Mouse (Mus musculus) lung, embryonic 15.5 days (tissue): Measurements from ENCODE around the gene Fxyd4. TPM values are rescaled to one million over a fixed set of nuclear protein-coding genes. Genes with fewer than 3 reads are reported as not detected.

Experiments used
- ATAC-seq: fragments of 200-750 bp; cut with Nextera tagmentation; 2 replicates; pipeline ENCODE4 v1.8.0; 2017; ENCODE audit warnings: moderate number of reproducible peaks, borderline replicate concordance; ENCODE audit not compliant: low FRiP score, low TSS enrichment; ENCODE audit errors: extremely low read depth
- H3K27ac ChIP-seq: fragments of 300-500 bp; sonication (generic); 2 replicates; pipeline ENCODE4 v1.5.1; 2015; ENCODE audit warnings: moderate library complexity, mild to moderate bottlenecking, inconsistent platforms
- H3K27me3 ChIP-seq: fragments of 300-500 bp; sonication (generic); 2 replicates; pipeline ENCODE4 v1.6.1; 2015; ENCODE audit warnings: inconsistent platforms
- H3K36me3 ChIP-seq: fragments of 300-500 bp; sonication (generic); 2 replicates; pipeline ENCODE4 v1.6.1; 2015; ENCODE audit warnings: inconsistent platforms
- H3K4me1 ChIP-seq: fragments of 300-500 bp; sonication (generic); 2 replicates; pipeline ENCODE4 v1.6.1; 2015; ENCODE audit warnings: inconsistent platforms
- H3K4me2 ChIP-seq: fragments of 300-500 bp; sonication (generic); 2 replicates; pipeline ENCODE4 v1.6.1; 2015; ENCODE audit warnings: inconsistent platforms, mild to moderate bottlenecking, moderate library complexity
- H3K4me3 ChIP-seq: fragments of 300-500 bp; sonication (generic); 2 replicates; pipeline ENCODE4 v1.5.1; 2015; ENCODE audit warnings: mild to moderate bottlenecking, inconsistent platforms
- H3K9ac ChIP-seq: fragments of 300-500 bp; sonication (generic); 2 replicates; pipeline ENCODE4 v1.6.1; 2015; ENCODE audit warnings: inconsistent platforms
- H3K9me3 ChIP-seq: fragments of 300-500 bp; sonication (generic); 2 replicates; pipeline ENCODE4 v1.6.1; 2016; ENCODE audit warnings: inconsistent platforms
- WGBS: fragments of 180-500 bp; shearing (Covaris S2); methylation state at CpG from one replicate; pipeline ENCODE4 v1.1.7; 2015; 5-methylcytosine and 5-hydroxymethylcytosine counted together
- polyA plus RNA-seq: library from polyadenylated mRNA; unstranded; fragments of >200 nt; fragmentation: Nextera tagmentation; extraction: Ambion mirVana; gene quantifications from 2 replicates; pipeline ENCODE4 v1.2.1, GENCODE M21; 2015

Gene Fxyd4
- polyA plus RNA-seq, 1 experiment from 2014 or later: 5.2 TPM

DNA sequence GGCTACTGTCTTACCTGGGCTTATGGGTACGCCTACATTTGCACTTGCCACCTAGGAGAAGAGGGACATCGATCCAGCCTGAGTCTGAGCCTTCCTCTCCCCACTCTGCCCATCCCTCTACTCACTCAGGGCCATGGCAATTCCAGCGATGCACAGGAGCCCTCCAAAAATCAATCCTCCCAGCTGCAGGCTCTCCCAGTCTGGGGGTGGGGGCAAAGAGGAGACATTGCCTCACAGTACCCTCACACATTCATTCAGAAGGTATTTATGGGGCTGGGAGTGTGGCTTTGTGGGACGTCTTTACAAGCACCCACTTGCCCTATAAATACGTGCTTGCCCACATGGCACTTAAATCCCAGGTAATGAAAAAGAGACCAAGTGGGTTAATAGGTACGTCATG, 3.2 kb downstream of the Fxyd4 start:
- Histone ChIP-seq H3K27ac (no peak overlapping the region), H3K9me3 (no peaks in the 10 kb centered on the region), H3K4me1 (peaks cover 5% of the 10 kb centered on the region; the same call in 1 of the 2 replicates), H3K4me3 (no peak overlapping the region), H3K27me3 (no peaks in the 10 kb centered on the region), H3K36me3 (peaks cover 8% of the 10 kb centered on the region), H3K9ac (no peak overlapping the region), H3K4me2 (no peak overlapping the region)
- no peak for ATAC-seq
- 87% methylated on average over 6 of the region's 6 CpGs for WGBS

DNA sequence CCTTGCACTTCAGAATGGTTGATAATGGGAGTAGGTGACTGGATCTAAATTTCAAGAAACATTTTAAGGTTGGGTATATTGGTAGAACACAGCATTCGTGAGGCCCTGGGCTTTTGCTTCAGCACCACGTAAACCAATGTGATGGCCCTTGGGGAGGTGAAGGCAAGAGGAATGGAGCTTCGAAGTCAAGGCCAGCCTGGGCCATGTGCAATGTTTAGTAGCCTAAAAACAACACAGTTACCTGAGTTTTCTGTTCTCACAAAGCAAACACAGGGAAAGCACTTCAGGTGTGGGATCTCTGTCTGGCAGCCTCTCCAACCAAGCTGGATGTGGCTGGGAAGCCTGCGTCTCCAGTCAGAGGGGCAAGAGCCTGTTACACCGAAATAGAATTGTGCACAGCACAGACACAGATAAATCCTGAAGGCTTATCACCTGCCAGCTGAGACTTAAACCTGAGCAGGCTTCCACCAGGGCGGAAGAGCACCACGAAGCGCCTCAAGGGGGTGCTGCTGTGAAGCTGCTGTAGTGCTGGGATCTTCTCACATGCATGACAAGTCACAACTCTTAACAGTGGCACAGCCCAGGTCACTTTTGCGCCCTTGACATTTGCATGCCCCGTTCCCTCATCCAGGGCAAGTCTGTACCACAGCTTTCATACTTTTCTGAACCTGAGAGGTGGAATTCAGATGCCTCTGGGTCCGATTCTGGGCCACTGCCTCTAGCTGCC, 5.0 kb downstream of the Fxyd4 start:
- no peaks in the 10 kb centered on the region for H3K27me3 ChIP-seq
- peaks cover 24% of the 10 kb centered on the region for H3K36me3 ChIP-seq
- H3K9ac ChIP-seq: no peak overlapping the region
- ATAC-seq: no peak
- 45% methylated on average over 11 of the region's 11 CpGs for WGBS
- no peak overlapping the region for H3K27ac ChIP-seq
- no peaks in the 10 kb centered on the region for H3K9me3 ChIP-seq
- H3K4me1 ChIP-seq: peaks cover 5% of the 10 kb centered on the region; the same call in 1 of the 2 replicates
- no peak overlapping the region for H3K4me2 ChIP-seq
- no peak overlapping the region for H3K4me3 ChIP-seq

DNA sequence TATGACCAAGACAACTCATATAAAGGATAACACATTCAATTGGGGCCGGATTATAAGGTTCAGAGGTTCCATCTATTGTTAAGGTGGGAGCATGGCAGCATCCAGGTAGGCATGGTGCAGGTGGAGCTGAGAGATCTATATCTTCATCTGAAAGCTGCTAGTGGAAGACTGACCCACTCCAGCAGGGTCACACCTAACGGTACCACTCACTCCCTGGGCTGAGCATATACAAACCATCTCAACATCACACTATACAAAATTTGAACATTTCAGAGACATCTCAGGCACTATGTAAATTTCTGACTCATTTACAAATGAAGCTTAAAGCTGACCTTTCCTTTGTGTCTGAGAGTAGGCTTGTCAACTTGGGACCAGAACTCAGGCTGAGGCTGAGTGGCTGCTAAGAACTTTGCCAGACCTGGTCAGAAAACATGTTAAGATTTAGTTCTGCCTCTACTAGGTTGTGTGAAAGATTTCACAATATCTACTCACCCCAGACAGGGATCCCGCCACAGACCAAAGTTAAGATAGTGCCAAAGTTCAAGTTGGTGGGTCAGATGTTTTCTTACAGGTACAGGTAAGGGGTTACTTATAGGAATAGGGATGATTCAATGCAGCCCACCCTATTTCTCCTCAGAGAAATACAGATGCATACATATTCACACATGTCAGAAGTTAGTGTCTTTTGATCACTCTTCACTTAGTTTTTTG, 7.4 kb downstream of the Fxyd4 start:
- H3K27ac ChIP-seq: no peak overlapping the region
- no peaks in the 10 kb centered on the region for H3K9me3 ChIP-seq
- peaks cover 41% of the 10 kb centered on the region for H3K36me3 ChIP-seq
- no peak overlapping the region for H3K4me2 ChIP-seq
- WGBS: 82% methylated on average over 3 of the region's 3 CpGs
- H3K27me3 ChIP-seq: no peaks in the 10 kb centered on the region
- no peak for ATAC-seq
- no peak overlapping the region for H3K4me3 ChIP-seq
- H3K9ac ChIP-seq: no peak overlapping the region
- no peaks in the 10 kb centered on the region for H3K4me1 ChIP-seq

DNA sequence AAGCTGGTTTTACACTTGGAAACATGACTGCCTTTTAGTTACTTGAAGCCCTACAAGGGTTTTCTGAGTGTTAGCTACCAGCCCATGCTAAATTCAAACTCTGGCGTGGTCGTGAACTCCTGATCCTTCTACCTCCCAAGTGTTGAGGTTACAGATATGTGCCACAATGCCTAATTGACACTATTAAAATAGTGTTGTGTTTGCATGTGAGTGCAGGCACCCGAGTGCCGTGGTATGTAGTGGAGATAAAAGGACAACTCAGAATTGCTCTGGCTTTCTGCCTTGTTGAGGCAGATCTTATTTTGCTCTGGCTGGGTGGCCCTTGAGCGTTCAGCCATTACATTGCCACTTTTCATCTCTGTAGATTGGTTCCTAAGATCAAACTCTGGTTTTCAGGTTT, 8.7 kb downstream of the Fxyd4 start:
- Histone ChIP-seq H3K9me3 (no peaks in the 10 kb centered on the region), H3K4me1 (no peaks in the 10 kb centered on the region), H3K9ac (no peak overlapping the region), H3K27ac (no peak overlapping the region), H3K4me3 (no peak overlapping the region), H3K36me3 (peaks cover 41% of the 10 kb centered on the region), H3K4me2 (no peak overlapping the region), H3K27me3 (no peaks in the 10 kb centered on the region)
- WGBS: 83% methylated on average over 5 of the region's 5 CpGs
- ATAC-seq: no peak

DNA sequence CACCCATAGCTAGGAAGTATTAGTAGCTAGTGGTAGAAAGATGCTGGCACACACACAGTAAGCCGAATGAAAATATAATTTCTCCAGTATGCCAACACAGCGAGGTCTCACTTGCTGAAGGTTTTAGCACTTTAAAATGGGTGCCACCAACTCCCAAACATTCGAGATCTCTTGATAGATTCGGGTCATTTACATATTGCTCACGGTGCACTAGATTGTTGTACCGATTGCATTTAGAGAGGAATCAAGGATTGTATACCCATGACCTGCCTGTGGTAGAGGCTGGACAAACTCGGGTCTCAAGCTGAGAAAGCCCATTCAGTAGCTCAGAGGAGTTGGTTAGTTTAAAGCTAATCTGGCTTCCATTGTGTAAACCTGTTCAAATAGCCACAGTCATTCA, 9.5 kb downstream of the Fxyd4 start:
- no peaks in the 10 kb centered on the region for H3K9me3 ChIP-seq
- H3K4me1 ChIP-seq: no peaks in the 10 kb centered on the region
- H3K9ac ChIP-seq: no peak overlapping the region
- no peak overlapping the region for H3K4me2 ChIP-seq
- H3K36me3 ChIP-seq: peaks cover 45% of the 10 kb centered on the region
- no peak overlapping the region for H3K4me3 ChIP-seq
- no peak for ATAC-seq
- H3K27ac ChIP-seq: no peak overlapping the region
- H3K27me3 ChIP-seq: no peaks in the 10 kb centered on the region
- 89% methylated on average over 7 of the region's 7 CpGs for WGBS

DNA sequence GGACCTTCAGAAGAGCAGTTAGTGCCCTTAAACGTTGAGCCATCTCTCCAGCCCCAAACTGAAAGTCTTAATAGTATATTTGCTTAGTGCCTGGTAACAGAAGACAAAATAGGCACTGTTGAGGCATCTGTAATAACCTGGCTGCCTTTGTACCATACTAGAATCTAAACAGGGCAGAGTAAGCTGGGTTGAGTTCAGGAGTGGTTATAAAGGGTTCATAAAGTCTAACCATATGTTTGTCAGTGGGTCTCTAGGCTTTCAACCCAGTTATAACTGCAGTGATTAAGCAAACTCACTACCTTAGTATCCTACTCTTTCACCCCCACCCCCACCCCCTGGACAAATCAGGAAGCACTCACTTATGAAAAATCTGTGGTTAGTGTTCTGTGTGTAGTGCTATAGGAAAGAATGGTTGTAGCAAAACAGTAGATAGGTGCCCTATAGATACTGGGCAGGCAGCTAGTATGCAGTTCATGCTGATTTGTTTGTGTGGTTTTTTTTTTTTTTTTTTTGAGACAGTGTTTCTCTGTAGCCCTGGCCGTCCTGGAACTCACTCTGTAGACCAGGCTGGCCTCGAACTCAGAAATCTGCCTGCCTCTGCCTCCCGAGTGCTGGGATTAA, 10.5 kb downstream of the Fxyd4 start:
- Histone ChIP-seq H3K9ac (no peak overlapping the region), H3K36me3 (peaks cover 51% of the 10 kb centered on the region), H3K4me1 (0 out of 2 replicates have a peak, but pooled peaks cover 2% of the 10 kb centered on the region), H3K27me3 (no peaks in the 10 kb centered on the region), H3K4me3 (no peak overlapping the region), H3K4me2 (no peak overlapping the region), H3K27ac (no peak overlapping the region), H3K9me3 (no peaks in the 10 kb centered on the region)
- WGBS: 71% methylated on average over 4 of the region's 4 CpGs
- ATAC-seq: no peak

DNA sequence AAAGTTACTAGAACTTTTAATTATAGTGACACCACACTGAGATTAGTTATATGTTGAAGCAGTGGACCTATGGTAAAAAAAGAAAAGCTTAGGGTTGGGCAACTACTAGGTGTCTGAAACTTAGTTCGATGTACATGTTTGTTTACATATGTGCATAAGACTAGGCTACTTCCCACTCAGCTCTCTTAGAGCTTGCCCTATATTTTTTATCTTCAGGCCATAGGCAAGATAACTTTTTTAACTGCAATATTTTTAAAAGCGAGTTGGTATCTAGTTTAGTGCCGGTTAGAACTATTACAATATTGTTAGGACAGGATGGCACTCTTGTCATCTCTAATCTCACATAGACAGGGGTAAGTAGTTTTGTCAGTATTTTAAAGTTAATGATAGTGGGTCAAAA, 15.5 kb downstream of the Fxyd4 start:
- Histone ChIP-seq H3K36me3 (peaks cover 37% of the 10 kb centered on the region), H3K27me3 (no peaks in the 10 kb centered on the region), H3K4me1 (peaks cover 24% of the 10 kb centered on the region), H3K9ac (no peak overlapping the region), H3K9me3 (no peaks in the 10 kb centered on the region), H3K4me2 (no peak overlapping the region), H3K27ac (no peak overlapping the region), H3K4me3 (no peak overlapping the region)
- no peak for ATAC-seq
- 82% methylated on average over 3 of the region's 3 CpGs for WGBS

DNA sequence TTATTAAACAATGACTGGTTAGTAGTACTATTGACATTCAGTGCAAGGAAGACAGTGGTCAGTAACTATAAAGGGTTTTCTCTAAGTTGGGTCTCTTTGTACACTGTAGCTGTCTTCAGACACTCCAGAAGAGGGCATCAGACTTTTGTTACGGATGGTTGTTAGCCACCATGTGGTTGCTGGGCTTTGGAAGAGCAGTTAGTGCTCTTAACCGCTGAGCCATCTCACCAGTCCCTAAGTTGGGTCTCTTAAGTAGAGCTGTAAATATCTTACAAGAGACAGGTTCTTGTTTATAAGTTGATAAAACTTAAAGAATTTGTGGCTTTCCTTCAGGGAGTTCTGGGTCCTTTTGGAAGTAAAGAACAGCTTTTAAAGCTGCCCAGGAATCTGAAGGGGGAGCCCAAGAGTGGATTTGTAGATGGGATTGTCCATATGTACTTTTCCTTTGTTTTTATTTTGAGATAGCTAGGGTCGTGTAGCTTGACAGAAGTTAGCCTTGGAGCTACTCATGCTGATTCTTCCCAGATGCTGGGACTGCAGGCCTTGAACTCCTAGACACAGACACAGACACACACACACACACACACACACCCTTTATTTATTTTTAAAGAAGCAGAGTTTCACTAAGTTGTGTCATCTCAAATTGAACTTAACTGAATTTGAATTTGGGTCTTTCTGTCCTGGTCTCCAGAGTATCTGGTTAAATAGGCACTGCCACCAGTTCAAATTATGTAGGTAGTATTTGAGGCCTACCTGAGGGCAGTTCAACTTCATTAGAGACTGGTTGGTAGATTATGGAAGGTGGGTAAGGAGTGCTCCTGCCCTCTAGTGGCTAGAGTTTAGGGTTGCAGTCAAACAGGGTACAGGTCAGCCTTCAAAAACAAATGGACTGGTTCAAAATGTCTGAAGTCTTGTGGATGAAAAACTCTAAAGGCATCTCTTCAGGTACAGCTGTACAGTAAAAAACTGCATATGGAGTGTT, 16.5 kb downstream of the Fxyd4 start:
- Histone ChIP-seq H3K9me3 (no peaks in the 10 kb centered on the region), H3K4me1 (peaks cover 28% of the 10 kb centered on the region), H3K27ac (peak overlapping the region; percentile 11; the same call in 1 of the 2 replicates), H3K9ac (no peak overlapping the region), H3K36me3 (peaks cover 27% of the 10 kb centered on the region), H3K4me3 (no peak overlapping the region), H3K27me3 (no peaks in the 10 kb centered on the region), H3K4me2 (no peak overlapping the region)
- WGBS: 44% methylated on average over 3 of the region's 3 CpGs
- ATAC-seq: no peak

DNA sequence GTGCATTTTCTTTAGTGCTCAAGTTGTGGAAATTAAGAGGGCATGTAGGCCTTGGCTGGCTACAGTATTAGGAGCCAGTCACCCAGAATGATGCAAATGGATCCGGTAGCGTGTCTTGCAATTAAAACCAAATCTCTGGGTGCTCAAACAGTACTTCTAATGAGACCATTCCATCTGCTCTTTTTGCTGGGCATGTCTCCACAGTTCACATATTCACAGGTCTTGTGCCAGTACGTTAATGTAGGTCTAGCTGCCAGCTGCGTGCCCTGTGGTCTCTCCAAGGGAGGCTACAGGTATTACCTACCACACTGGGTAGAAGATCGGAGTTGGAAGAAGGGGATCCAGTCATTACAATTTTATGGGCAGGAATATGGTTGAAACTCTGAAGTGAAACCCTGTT, 19.4 kb downstream of the Fxyd4 start:
- H3K4me1 ChIP-seq: peaks cover 43% of the 10 kb centered on the region
- peaks cover 21% of the 10 kb centered on the region for H3K36me3 ChIP-seq
- H3K27me3 ChIP-seq: no peaks in the 10 kb centered on the region
- no peaks in the 10 kb centered on the region for H3K9me3 ChIP-seq
- peak overlapping the region; percentile 78 for H3K9ac ChIP-seq
- no peak for ATAC-seq
- H3K4me2 ChIP-seq: peak overlapping the region; percentile 72
- 14% methylated on average over 5 of the region's 5 CpGs for WGBS
- peak overlapping the region; percentile 77 for H3K4me3 ChIP-seq
- peak overlapping the region; percentile 99 for H3K27ac ChIP-seq

DNA sequence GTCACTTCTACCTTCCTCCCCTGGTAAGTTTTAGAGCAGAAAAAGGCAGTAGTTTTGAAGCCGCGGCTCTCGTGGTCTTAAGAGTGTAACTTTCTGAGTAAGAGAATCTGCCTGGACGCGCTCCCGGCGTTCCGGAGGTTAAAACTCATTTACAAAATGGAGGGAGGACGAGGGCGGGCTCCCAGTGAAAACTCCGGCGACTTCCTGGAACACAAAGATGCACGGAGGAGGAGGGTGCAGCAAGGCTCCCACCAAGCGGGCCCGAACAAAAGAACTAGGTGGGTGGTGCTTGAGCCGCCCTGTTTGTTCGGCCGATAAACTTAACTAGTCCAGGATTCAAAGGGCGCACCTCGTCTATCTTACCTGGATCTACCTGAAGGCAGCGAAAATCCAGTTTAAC, 19.9 kb downstream of the Fxyd4 start:
- Histone ChIP-seq H3K9ac (peak overlapping the region; percentile 78), H3K4me1 (peaks cover 44% of the 10 kb centered on the region), H3K27me3 (no peaks in the 10 kb centered on the region), H3K4me3 (peak overlapping the region; percentile 77), H3K9me3 (no peaks in the 10 kb centered on the region), H3K27ac (peak overlapping the region; percentile 99), H3K36me3 (peaks cover 18% of the 10 kb centered on the region), H3K4me2 (peak overlapping the region; percentile 72)
- peak; percentile 68 for ATAC-seq
- under 1% methylated on average over 21 of the region's 21 CpGs for WGBS

DNA sequence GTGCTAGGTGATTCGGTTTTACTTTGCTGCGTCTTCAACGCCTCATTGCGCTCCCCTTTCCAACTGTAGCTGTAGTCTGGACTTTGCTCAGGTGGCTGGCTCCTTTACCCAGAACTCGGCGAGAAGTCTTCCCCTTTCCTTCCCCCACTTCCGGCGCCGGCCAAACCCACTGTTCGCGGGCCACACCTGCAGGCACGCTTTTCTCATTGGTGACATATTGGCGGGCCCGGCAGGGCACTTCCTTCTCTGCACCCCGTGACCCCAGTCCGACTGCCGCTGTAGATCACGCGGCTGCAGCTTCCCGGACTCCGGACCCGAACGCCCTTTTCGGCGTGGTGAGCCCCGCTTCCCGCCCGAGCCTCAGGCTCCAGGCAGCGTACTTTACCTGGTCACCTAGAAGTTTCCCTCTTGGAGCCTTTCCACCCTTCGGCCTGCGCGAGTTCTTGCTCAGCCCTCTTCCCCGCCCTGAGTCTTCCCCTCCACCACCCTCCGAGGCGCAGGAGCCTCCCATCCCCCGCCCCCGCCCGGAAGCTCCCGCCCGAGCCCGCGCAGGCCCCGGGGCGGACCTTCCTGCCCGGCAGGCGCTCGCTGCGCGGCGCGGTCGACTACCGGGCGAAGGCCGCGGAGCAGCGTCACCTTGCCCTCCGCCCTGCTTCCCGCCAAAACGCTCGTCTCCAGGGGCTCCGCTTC, 20.6 kb downstream of the Fxyd4 start:
- H3K4me1 ChIP-seq: peaks cover 42% of the 10 kb centered on the region
- WGBS: under 1% methylated on average over 62 of the region's 62 CpGs

More for the DNA sequence above, 20.6 kb downstream of the Fxyd4 start:
- H3K27ac ChIP-seq: peak overlapping the region; percentile 99
- H3K9me3 ChIP-seq: no peaks in the 10 kb centered on the region
- H3K9ac ChIP-seq: peak overlapping the region; percentile 78
- H3K4me2 ChIP-seq: peak overlapping the region; percentile 72
- peaks cover 14% of the 10 kb centered on the region for H3K36me3 ChIP-seq
- H3K4me3 ChIP-seq: peak overlapping the region; percentile 77
- peak; percentile 94 for ATAC-seq
- no peaks in the 10 kb centered on the region for H3K27me3 ChIP-seq
